Mouse (Mus musculus) liver, embryonic 14.5 days (tissue): ENCODE measurements around the gene 4930404N11Rik. TPM values are rescaled to one million over a fixed set of nuclear protein-coding genes. Genes with fewer than 3 reads are reported as not detected.
A peak's percentile ranks its signal among the peaks of the same experiment; 100 is the strongest.

Source experiments
- ATAC-seq: fragments of 200-750 bp; cut with Nextera tagmentation; 2 replicates; pipeline ENCODE4 v1.8.0; 2017; ENCODE audit warnings: moderate number of reproducible peaks, mild to moderate bottlenecking, moderate library complexity; ENCODE audit not compliant: insufficient read depth
- DNase-seq, 3 experiments: peaks; one replicate each; pipeline ENCODE4 v3.0.0-alpha.2; 2012 to 2013; ENCODE audit warnings: low read depth in 3 of 3, low spot score in 3 of 3
- H3K27ac ChIP-seq: fragments of 300-500 bp; sonication (generic); 2 replicates; pipeline ENCODE4 v1.5.1; 2014; ENCODE audit warnings: moderate library complexity, mild to moderate bottlenecking, control low read depth, inconsistent platforms
- H3K27me3 ChIP-seq: fragments of 300-500 bp; sonication (generic); 2 replicates; pipeline ENCODE4 v1.6.1; 2014; ENCODE audit warnings: mild to moderate bottlenecking, low read length, moderate library complexity; ENCODE audit not compliant: control insufficient read depth, insufficient read depth
- H3K36me3 ChIP-seq: fragments of 300-500 bp; sonication (generic); replicated peaks from 2 replicates; pipeline ENCODE4 v1.6.1; 2014; ENCODE audit warnings: low read depth; ENCODE audit not compliant: control insufficient read depth, insufficient read depth
- H3K4me1 ChIP-seq, 2 experiments: fragments of 200-500 bp in 1 of 2; fragments of 300-500 bp in 1 of 2; sonication (generic) in 1 of 2; replicated peaks; 2 replicates each; pipeline ENCODE4 v1.6.1; 2012 to 2014; ENCODE audit warnings: antibody characterized with exemption in 1 of 2, inconsistent platforms in 1 of 2, low read length in 1 of 2; ENCODE audit not compliant: control insufficient read depth in 2 of 2, insufficient read depth in 2 of 2
- H3K4me2 ChIP-seq: fragments of 300-500 bp; sonication (generic); 2 replicates; pipeline ENCODE4 v1.6.1; 2014; ENCODE audit warnings: low read depth, mild to moderate bottlenecking, control low read depth, moderate library complexity
- H3K4me3 ChIP-seq, 2 experiments: fragments of 200-500 bp in 1 of 2; fragments of 300-500 bp in 1 of 2; sonication (generic) in 1 of 2; 2 replicates each; pipeline ENCODE4 v1.5.1; 2012 to 2014; ENCODE audit warnings: low read depth in 2 of 2, low read length in 2 of 2, mild to moderate bottlenecking in 2 of 2, control low read depth in 1 of 2, inconsistent platforms in 1 of 2, moderate library complexity in 1 of 2; ENCODE audit not compliant: insufficient read depth in 1 of 2
- H3K9ac ChIP-seq: fragments of 300-500 bp; sonication (generic); replicated peaks from 2 replicates; pipeline ENCODE4 v1.6.1; 2014; ENCODE audit warnings: mild to moderate bottlenecking, control low read depth, moderate library complexity
- H3K9me3 ChIP-seq: fragments of 300-500 bp; sonication (generic); 2 replicates; pipeline ENCODE4 v1.6.1; 2016; ENCODE audit warnings: low read length, mixed read lengths; ENCODE audit not compliant: control insufficient read depth
- CTCF ChIP-seq: IDR thresholded peaks from 2 replicates; pipeline ENCODE4 v1.5.1; 2016; ENCODE audit warnings: antibody characterized with exemption, low read depth, control low read depth
- EP300 ChIP-seq: IDR thresholded peaks from 2 replicates; pipeline ENCODE4 v1.6.1; 2016; ENCODE audit warnings: antibody characterized with exemption, low read depth
- WGBS: fragments of 180-500 bp; shearing (Covaris S2); extraction: QIAGEN DNeasy Blood & Tissue Kit; methylation state at CpG from one replicate; pipeline ENCODE4 v1.1.7; 2014; ENCODE audit not compliant: insufficient replicate concordance; 5-methylcytosine and 5-hydroxymethylcytosine counted together
- polyA plus RNA-seq, 2 experiments: library from polyadenylated mRNA; depleted of rRNA in 1 of 2; stranded (reverse) in 1 of 2; unstranded in 1 of 2; fragments of >200 nt; fragmentation: Nextera tagmentation in 1 of 2; extraction: Ambion mirVana in 1 of 2; gene quantifications; 2 replicates each; pipeline versions ENCODE4 v1.2.1 to v1.2.3; 2012 to 2014

The 4930404N11Rik gene
- polyA plus RNA-seq, 2 experiments = 0.55 to 0.60 TPM

DNA sequence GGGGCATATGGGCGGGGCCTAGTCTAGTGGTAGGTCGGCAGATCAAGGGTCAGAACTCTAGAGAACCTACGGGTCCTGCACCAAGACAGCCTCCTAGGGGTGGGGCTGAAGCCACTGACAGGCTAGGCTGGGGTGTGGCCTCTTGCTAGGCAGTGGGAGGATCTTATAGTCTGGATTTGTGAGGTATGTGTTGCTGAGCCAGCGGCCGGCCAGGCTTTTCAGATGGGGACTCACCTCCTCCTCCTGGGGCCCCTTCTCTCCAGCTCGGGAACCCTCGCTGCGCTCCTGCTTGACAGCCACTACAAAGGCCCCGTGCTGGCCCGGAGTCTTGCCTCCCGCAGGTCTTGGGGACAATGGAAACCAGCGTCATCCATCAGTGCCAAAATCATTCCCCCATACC is 16.5 kb downstream of the 4930404N11Rik start:
- DNase-seq (peak; percentile 67 to 72 (median 68)), ATAC-seq (peak; percentile 29; the same call in 1 of the 2 replicates)
- Histone ChIP-seq H3K9ac (peak overlapping the region; percentile 93), H3K4me1 (peaks cover 40 to 43% of the 10 kb centered on the region in 2 experiments), H3K27ac (peak overlapping the region; percentile 80), H3K4me2 (peak overlapping the region; percentile 79), H3K27me3 (peaks cover 15% of the 10 kb centered on the region), H3K4me3 (peak overlapping the region; percentile 79 to 84), H3K36me3 (peaks cover 4% of the 10 kb centered on the region), H3K9me3 (no peaks in the 10 kb centered on the region)
- WGBS = 10% methylated on average over 12 of the region's 12 CpGs
- TF ChIP-seq EP300 = no peak
- peak; percentile 35; the same call in 1 of the 2 replicates for TF ChIP-seq CTCF

DNA sequence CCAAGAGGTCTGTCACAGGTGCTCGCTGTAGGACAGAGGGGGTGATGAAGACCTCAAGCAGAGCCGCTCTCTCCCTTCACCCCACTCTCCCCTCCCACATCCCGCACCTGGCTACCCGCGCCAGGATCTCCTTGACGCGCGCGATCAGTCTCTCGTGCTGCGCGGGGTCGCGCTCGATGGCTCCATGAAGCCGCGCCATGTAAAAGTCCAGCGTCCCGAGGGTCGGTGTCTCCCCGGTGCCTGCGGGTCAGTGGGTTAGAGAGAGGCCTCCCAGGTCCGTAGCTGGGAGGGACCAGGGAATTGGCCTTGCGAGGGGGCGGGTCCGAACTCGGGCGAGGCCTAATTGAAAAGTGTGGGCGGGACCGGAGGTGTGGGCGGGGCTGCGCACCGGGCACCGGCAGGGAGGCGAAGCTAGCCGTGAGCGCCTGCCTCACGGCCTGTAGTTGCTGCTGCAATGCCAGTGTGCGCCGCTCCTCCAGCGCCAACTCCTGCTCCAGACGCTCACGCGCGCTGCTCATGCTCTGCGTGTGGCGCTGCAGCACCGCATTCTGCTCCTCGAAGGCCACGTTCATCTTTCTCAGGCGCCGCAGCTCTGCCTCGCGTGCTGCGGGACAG is 19.1 kb downstream of the 4930404N11Rik start:
- H3K9me3 ChIP-seq = no peaks in the 10 kb centered on the region
- peaks cover 28 to 29% of the 10 kb centered on the region in 2 experiments for H3K4me1 ChIP-seq
- WGBS = 10% methylated on average over 55 of the region's 55 CpGs
- DNase-seq (peak; percentile 56 to 68 (median 62)), ATAC-seq (peak; percentile 5; the same call in 1 of the 2 replicates)
- TF ChIP-seq CTCF (peak; percentile 61), EP300 (no peak)
- peak overlapping the region; percentile 4 to 29; a peak in 3 of 4 replicates for H3K4me3 ChIP-seq
- H3K27ac ChIP-seq = no peak overlapping the region
- H3K4me2 ChIP-seq = peak overlapping the region; percentile 63
- H3K27me3 ChIP-seq = peaks cover 40% of the 10 kb centered on the region
- no peak overlapping the region for H3K9ac ChIP-seq
- H3K36me3 ChIP-seq = peaks cover 4% of the 10 kb centered on the region

DNA sequence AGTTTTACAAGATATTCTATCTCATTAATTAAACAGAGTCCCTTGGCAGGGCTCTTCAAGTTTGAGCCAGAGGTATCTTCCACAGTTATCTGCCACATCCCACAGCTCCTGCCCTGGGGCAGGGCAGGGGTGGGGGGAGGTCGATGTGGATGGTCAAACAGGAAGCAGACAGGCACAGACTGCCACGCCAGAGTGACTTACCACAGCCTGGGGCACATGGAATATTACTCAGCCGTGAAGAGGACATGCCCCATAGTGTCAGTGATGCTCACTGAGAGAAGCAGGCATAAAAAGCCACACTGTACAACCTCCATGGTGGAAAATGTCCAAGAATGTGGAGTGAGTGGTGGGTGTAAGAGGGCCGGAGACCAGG is 20.5 kb downstream of the 4930404N11Rik start:
- Histone ChIP-seq H3K9me3 (no peaks in the 10 kb centered on the region), H3K27me3 (peaks cover 41% of the 10 kb centered on the region), H3K27ac (no peak overlapping the region), H3K4me1 (peaks cover 29 to 32% of the 10 kb centered on the region in 2 experiments), H3K9ac (no peak overlapping the region), H3K36me3 (peaks cover 4% of the 10 kb centered on the region), H3K4me2 (no peak overlapping the region), H3K4me3 (no peak overlapping the region)
- no peak for DNase-seq
- WGBS = 57% methylated on average over 4 of the region's 4 CpGs
- TF ChIP-seq EP300 = no peak
- ATAC-seq = no peak

DNA sequence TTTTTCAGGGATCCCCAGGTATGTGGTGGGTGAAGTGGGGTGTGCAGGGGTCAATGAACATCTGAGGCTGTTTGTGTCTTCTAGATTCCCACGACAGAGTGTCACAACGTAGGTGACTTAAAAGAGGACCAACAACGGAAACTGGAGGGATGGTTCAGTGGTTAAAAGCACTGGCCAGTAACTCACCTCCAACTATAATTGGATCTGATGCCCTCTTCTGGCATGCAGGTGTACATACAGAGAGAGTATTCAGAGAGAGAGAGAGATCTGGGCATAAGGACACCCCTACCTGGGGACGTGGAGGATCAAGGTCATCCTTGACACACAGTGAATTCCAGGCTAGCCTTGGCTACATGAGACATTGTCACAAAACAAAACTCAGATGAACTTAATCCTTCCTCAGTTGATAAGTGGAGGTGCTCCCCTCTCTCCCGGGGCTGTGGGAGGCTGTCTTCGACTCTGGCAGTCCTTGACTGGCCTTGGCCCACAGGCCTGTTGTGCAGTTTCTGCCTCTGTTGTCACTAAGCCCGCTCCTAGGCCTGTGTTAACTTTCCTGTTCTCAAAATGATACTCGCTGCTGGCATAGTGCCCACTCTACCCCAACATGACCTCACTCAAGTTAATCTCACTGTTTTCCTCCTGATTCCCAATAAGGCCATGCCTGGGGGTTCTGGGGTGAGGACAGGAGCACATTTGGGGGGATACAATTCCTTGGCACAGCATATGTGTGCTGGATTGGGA is 21.0 kb downstream of the 4930404N11Rik start:
- Histone ChIP-seq H3K4me1 (peaks cover 28 to 29% of the 10 kb centered on the region in 2 experiments), H3K4me3 (no peak overlapping the region), H3K4me2 (no peak overlapping the region), H3K9me3 (no peaks in the 10 kb centered on the region), H3K27ac (no peak overlapping the region), H3K36me3 (peaks cover 4% of the 10 kb centered on the region), H3K9ac (no peak overlapping the region), H3K27me3 (peaks cover 41% of the 10 kb centered on the region)
- DNase-seq = no peak
- WGBS = 41% methylated on average over 8 of the region's 8 CpGs
- TF ChIP-seq EP300 = no peak
- TF ChIP-seq CTCF = peak; percentile 47
- no peak for ATAC-seq
